Mouse (Mus musculus): Measurements from ENCODE around the gene Zfp964. TPM values are rescaled to one million over a fixed set of nuclear protein-coding genes. Genes with fewer than 3 reads are reported as not detected.
"Not testable (repeated sequence)": the region's sequence is repeated elsewhere in the genome, so short reads cannot be mapped to it uniquely, and the experiment has no call there.

Gene Zfp964
- 1.3 and 1.8 TPM in 2 replicates for polyA plus RNA-seq (2014; fragmentation: Nextera tagmentation; extraction: Ambion mirVana)

GRCm38 (mm10) chr8:69654358-69654981, at the start of gene Zfp964:
Zfp964 (plus strand) TSS chr8:69654479.
- under 1% methylated on average over 54 of the region's 55 CpGs for WGBS
- Histone ChIP-seq H3K4me2 (ENCODE audit: low read length) (peak within 1 kb of the TSS; percentile 93), H3K27ac (ENCODE audit: low read depth) (peak within 1 kb of the TSS; percentile 86), H3K9ac (ENCODE audit: low read length) (peak within 1 kb of the TSS; percentile 62), H3K9me3 (ENCODE audit: control insufficient read depth, low read length) (peaks cover under 1% of the 10 kb centered on the region; the same call in 1 of the 2 replicates), H3K27me3 (replicated peaks; ENCODE audit: control insufficient read depth, insufficient read depth, low read length) (no peaks in the 10 kb centered on the region), H3K4me1 (replicated peaks; ENCODE audit: control insufficient read depth, insufficient read depth, low read length) (peaks cover 7% of the 10 kb centered on the region; the same call in 1 of the 2 replicates), H3K4me3 (ENCODE audit: low read depth, low read length) (peak within 1 kb of the TSS; percentile 51), H3K36me3 (ENCODE audit: control insufficient read depth, insufficient read depth, low read length) (no peaks in the 10 kb centered on the region)
- ATAC-seq (replicated peaks; ENCODE audit: low FRiP score, low TSS enrichment, low read depth) (peak; percentile 99), DNase-seq (ENCODE audit: low spot score) (peak; percentile 90)

GRCm38 (mm10) chr8:69614687-69615086, 39.6 kb upstream of the Zfp964 start:
- no peaks in the 10 kb centered on the region for H3K27me3 ChIP-seq (replicated peaks; ENCODE audit: control insufficient read depth, insufficient read depth, low read length)
- 58% methylated on average over 2 of the region's 2 CpGs for WGBS
- ATAC-seq (replicated peaks; ENCODE audit: low FRiP score, low TSS enrichment, low read depth) (no peak), DNase-seq (ENCODE audit: low spot score) (no peak)
- no peak overlapping the region for H3K4me3 ChIP-seq (ENCODE audit: low read depth, low read length)
- H3K36me3 ChIP-seq (ENCODE audit: control insufficient read depth, insufficient read depth, low read length) = peaks cover 81% of the 10 kb centered on the region
- H3K9me3 ChIP-seq (ENCODE audit: control insufficient read depth, low read length) = no peaks in the 10 kb centered on the region
- H3K4me1 ChIP-seq (replicated peaks; ENCODE audit: control insufficient read depth, insufficient read depth, low read length) = no peaks in the 10 kb centered on the region
- H3K9ac ChIP-seq (ENCODE audit: low read length) = no peak overlapping the region
- H3K27ac ChIP-seq (ENCODE audit: low read depth) = no peak overlapping the region
- no peak overlapping the region for H3K4me2 ChIP-seq (ENCODE audit: low read length)

GRCm38 (mm10) chr8:69618078-69618477, 36.2 kb upstream of the Zfp964 start:
- Histone ChIP-seq H3K4me2 (ENCODE audit: low read length) (no peak overlapping the region), H3K9me3 (ENCODE audit: control insufficient read depth, low read length) (no peaks in the 10 kb centered on the region), H3K27me3 (replicated peaks; ENCODE audit: control insufficient read depth, insufficient read depth, low read length) (no peaks in the 10 kb centered on the region), H3K4me1 (replicated peaks; ENCODE audit: control insufficient read depth, insufficient read depth, low read length) (no peaks in the 10 kb centered on the region), H3K4me3 (ENCODE audit: low read depth, low read length) (no peak overlapping the region), H3K36me3 (ENCODE audit: control insufficient read depth, insufficient read depth, low read length) (peaks cover 48% of the 10 kb centered on the region), H3K9ac (ENCODE audit: low read length) (no peak overlapping the region), H3K27ac (ENCODE audit: low read depth) (no peak overlapping the region)
- DNase-seq (ENCODE audit: low spot score) (no peak), ATAC-seq (replicated peaks; ENCODE audit: low FRiP score, low TSS enrichment, low read depth) (no peak)
- 90% methylated on average over 1 of the region's 1 CpGs for WGBS

GRCm38 (mm10) chr8:69625095-69625789, 29.0 kb upstream of the Zfp964 start, which contains the start of gene Zfp868:
Zfp868 (minus strand) TSS chr8:69625548.
- H3K4me2 ChIP-seq (ENCODE audit: low read length) = peak within 1 kb of the TSS; percentile 70
- no peaks in the 10 kb centered on the region for H3K36me3 ChIP-seq (ENCODE audit: control insufficient read depth, insufficient read depth, low read length)
- no peaks in the 10 kb centered on the region for H3K9me3 ChIP-seq (ENCODE audit: control insufficient read depth, low read length)
- no peaks in the 10 kb centered on the region for H3K27me3 ChIP-seq (replicated peaks; ENCODE audit: control insufficient read depth, insufficient read depth, low read length)
- H3K9ac ChIP-seq (ENCODE audit: low read length) = peak within 1 kb of the TSS; percentile 91
- DNase-seq (ENCODE audit: low spot score) (peak; percentile 99), ATAC-seq (replicated peaks; ENCODE audit: low FRiP score, low TSS enrichment, low read depth) (peak; percentile 100)
- peak within 1 kb of the TSS; percentile 88 for H3K4me3 ChIP-seq (ENCODE audit: low read depth, low read length)
- 2% methylated on average over 41 of the region's 41 CpGs for WGBS
- no peaks in the 10 kb centered on the region for H3K4me1 ChIP-seq (replicated peaks; ENCODE audit: control insufficient read depth, insufficient read depth, low read length)
- peak within 1 kb of the TSS; percentile 98 for H3K27ac ChIP-seq (ENCODE audit: low read depth)

- H3K4me2 ChIP-seq (ENCODE audit: low read length) = peak overlapping the region; percentile 93
- peak overlapping the region; percentile 51 for H3K4me3 ChIP-seq (ENCODE audit: low read depth, low read length)
- no peaks in the 10 kb centered on the region for H3K27me3 ChIP-seq (replicated peaks; ENCODE audit: control insufficient read depth, insufficient read depth, low read length)
- H3K9ac ChIP-seq (ENCODE audit: low read length) = no peak overlapping the region
- H3K36me3 ChIP-seq (ENCODE audit: control insufficient read depth, insufficient read depth, low read length) = no peaks in the 10 kb centered on the region
- WGBS = 44% methylated on average over 10 of the region's 10 CpGs
- H3K9me3 ChIP-seq (ENCODE audit: control insufficient read depth, low read length) = no peaks in the 10 kb centered on the region
- H3K4me1 ChIP-seq (replicated peaks; ENCODE audit: control insufficient read depth, insufficient read depth, low read length) = peaks cover 7% of the 10 kb centered on the region; the same call in 1 of the 2 replicates
- DNase-seq (ENCODE audit: low spot score) (no peak), ATAC-seq (replicated peaks; ENCODE audit: low FRiP score, low TSS enrichment, low read depth) (no peak)
- H3K27ac ChIP-seq (ENCODE audit: low read depth) = peak overlapping the region; percentile 86; the same call in 1 of the 2 replicates
Measured at GRCm38 (mm10) chr8:69653808-69654357, 396 bp upstream of the Zfp964 start.

GRCm38 (mm10) chr8:69661294-69661693, 7.0 kb downstream of the Zfp964 start:
- Histone ChIP-seq H3K4me3 (ENCODE audit: low read depth, low read length) (no peak overlapping the region), H3K36me3 (ENCODE audit: control insufficient read depth, insufficient read depth, low read length) (peaks cover 13% of the 10 kb centered on the region; the same call in 1 of the 2 replicates), H3K4me1 (replicated peaks; ENCODE audit: control insufficient read depth, insufficient read depth, low read length) (no peaks in the 10 kb centered on the region), H3K4me2 (ENCODE audit: low read length) (no peak overlapping the region), H3K27ac (ENCODE audit: low read depth) (no peak overlapping the region), H3K9ac (ENCODE audit: low read length) (no peak overlapping the region), H3K9me3 (ENCODE audit: control insufficient read depth, low read length) (peaks cover 5% of the 10 kb centered on the region; the same call in 1 of the 2 replicates), H3K27me3 (replicated peaks; ENCODE audit: control insufficient read depth, insufficient read depth, low read length) (no peaks in the 10 kb centered on the region)
- ATAC-seq (replicated peaks; ENCODE audit: low FRiP score, low TSS enrichment, low read depth) (no peak), DNase-seq (ENCODE audit: low spot score) (no peak)

GRCm38 (mm10) chr8:69665051-69665450, 10.8 kb downstream of the Zfp964 start:
- not testable (repeated sequence) for H3K9me3 ChIP-seq (ENCODE audit: control insufficient read depth, low read length); H3K4me2 ChIP-seq (ENCODE audit: low read length); DNase-seq (ENCODE audit: low spot score); H3K4me1 ChIP-seq (replicated peaks; ENCODE audit: control insufficient read depth, insufficient read depth, low read length); H3K4me3 ChIP-seq (ENCODE audit: low read depth, low read length); ATAC-seq (replicated peaks; ENCODE audit: low FRiP score, low TSS enrichment, low read depth); H3K9ac ChIP-seq (ENCODE audit: low read length); H3K27ac ChIP-seq (ENCODE audit: low read depth); H3K27me3 ChIP-seq (replicated peaks; ENCODE audit: control insufficient read depth, insufficient read depth, low read length)
- 82% methylated on average over 2 of the region's 2 CpGs for WGBS
- H3K36me3 ChIP-seq (ENCODE audit: control insufficient read depth, insufficient read depth, low read length) = peaks cover 13% of the 10 kb centered on the region; the same call in 1 of the 2 replicates

- no peak overlapping the region for H3K4me3 ChIP-seq (ENCODE audit: low read depth, low read length)
- peaks cover 40% of the 10 kb centered on the region for H3K36me3 ChIP-seq (ENCODE audit: control insufficient read depth, insufficient read depth, low read length)
- no peak for DNase-seq (ENCODE audit: low spot score)
- no peak overlapping the region for H3K4me2 ChIP-seq (ENCODE audit: low read length)
- H3K9me3 ChIP-seq (ENCODE audit: control insufficient read depth, low read length) = 0 out of 2 replicates have a peak, but pooled peaks cover 2% of the 10 kb centered on the region
- no peak overlapping the region for H3K9ac ChIP-seq (ENCODE audit: low read length)
- no peaks in the 10 kb centered on the region for H3K27me3 ChIP-seq (replicated peaks; ENCODE audit: control insufficient read depth, insufficient read depth, low read length)
- 75% methylated on average over 6 of the region's 6 CpGs for WGBS
- no peak overlapping the region for H3K27ac ChIP-seq (ENCODE audit: low read depth)
- H3K4me1 ChIP-seq (replicated peaks; ENCODE audit: control insufficient read depth, insufficient read depth, low read length) = no peaks in the 10 kb centered on the region
- ATAC-seq (replicated peaks; ENCODE audit: low FRiP score, low TSS enrichment, low read depth) = no peak
Measured at GRCm38 (mm10) chr8:69701810-69702209, 47.5 kb downstream of the Zfp964 start.

Measured in intestine, embryonic 14.5 days (tissue).